In genomic region chr1:167282112-167282511, GRCm38 (mm10) we compare ENCODE assay signal across 12 mouse cellular contexts. TPM values are rescaled to one million over a fixed set of nuclear protein-coding genes. Genes with fewer than 3 reads are reported as not detected.
DNase-seq lines count a peak whose midpoint lies in the region; ATAC-seq lines count a peak whose summit lies in the region.
"Had no signal": no experiment of that assay in that cellular context is flagged by ENCODE, and none has a peak within 500 bp of the region (broad histone marks: within the 10 kb centered on the region; RNA-seq: fewer than 3 reads in every experiment).

No protein-coding gene starts in this region.

- H3K4me2 ChIP-seq in hindbrain, embryonic 12.5 days (replicated peaks): peak overlapping the region; percentile 73
- no peak overlapping the region for H3K4me2 ChIP-seq in hindbrain, embryonic 16.5 days (ENCODE audit: low read length)
- H3K4me2 ChIP-seq in liver, embryonic 13.5 days: peak overlapping the region; percentile 99
- peak overlapping the region; percentile 75 for H3K4me2 ChIP-seq in neural tube, embryonic 13.5 days

- H3K9ac ChIP-seq in hindbrain, embryonic 12.5 days: no peak overlapping the region
- H3K9ac ChIP-seq in hindbrain, embryonic 16.5 days (ENCODE audit: low read depth, low read length): no peak overlapping the region
- H3K9ac ChIP-seq in liver, embryonic 13.5 days: peak overlapping the region; percentile 85
- peak overlapping the region; percentile 88; the same call in 1 of the 2 replicates for H3K9ac ChIP-seq in neural tube, embryonic 13.5 days

- H3K4me1 ChIP-seq in hindbrain, embryonic 12.5 days: peaks cover 30% of the 10 kb centered on the region
- peaks cover 17% of the 10 kb centered on the region for H3K4me1 ChIP-seq in hindbrain, embryonic 16.5 days (ENCODE audit: control insufficient read depth, insufficient read depth, low read depth, low read length)
- H3K4me1 ChIP-seq in embryonic facial prominence, embryonic 10.5 days: peaks cover 39% of the 10 kb centered on the region
- H3K4me1 ChIP-seq in liver, embryonic 13.5 days (replicated peaks): peaks cover 70% of the 10 kb centered on the region
- H3K4me1 ChIP-seq in neural tube, embryonic 13.5 days (replicated peaks): peaks cover 32% of the 10 kb centered on the region

- 45% methylated on average over 3 of the region's 3 CpGs for WGBS in hindbrain, embryonic 12.5 days
- 38% methylated on average over 3 of the region's 3 CpGs for WGBS in hindbrain, embryonic 16.5 days
- WGBS in embryonic facial prominence, embryonic 10.5 days: 79% methylated on average over 3 of the region's 3 CpGs
- WGBS in liver, embryonic 13.5 days (ENCODE audit: insufficient replicate concordance): 64% methylated on average over 3 of the region's 3 CpGs
- WGBS in neural tube, embryonic 13.5 days: 33% methylated on average over 3 of the region's 3 CpGs

- H3K27ac ChIP-seq in hindbrain, embryonic 12.5 days: no peak overlapping the region
- no peak overlapping the region for H3K27ac ChIP-seq in hindbrain, embryonic 16.5 days (ENCODE audit: low read depth, low read length)
- no peak overlapping the region for H3K27ac ChIP-seq in embryonic facial prominence, embryonic 10.5 days (replicated peaks)
- H3K27ac ChIP-seq in liver, embryonic 13.5 days: peak overlapping the region; percentile 83
- H3K27ac ChIP-seq in neural tube, embryonic 13.5 days (replicated peaks): 0 out of 2 replicates have a peak overlapping the region, but pooled peaks have one; percentile 19

- DNase-seq in embryonic facial prominence, embryonic 10.5 days (ENCODE audit: low spot score): no peak
- DNase-seq in liver, embryonic 13.5 days: no peak
- no peak for DNase-seq in thymus, postnatal 10 days (ENCODE audit: low spot score in 2 of 2)
- no peak for DNase-seq in kidney, adult 11 months
- DNase-seq: adrenal gland, postnatal 10 days; cerebellum, adult 8-10 months; heart, postnatal 14 days; thymus, adult 2 months had no signal

- no peaks in the 10 kb centered on the region for H3K27me3 ChIP-seq in hindbrain, embryonic 12.5 days
- no peaks in the 10 kb centered on the region for H3K27me3 ChIP-seq in hindbrain, embryonic 16.5 days (replicated peaks; ENCODE audit: control insufficient read depth, insufficient read depth, low read length)
- H3K27me3 ChIP-seq in embryonic facial prominence, embryonic 10.5 days (replicated peaks; ENCODE audit: low read depth, poor library complexity, severe bottlenecking): peaks cover 6% of the 10 kb centered on the region; the same call in 1 of the 2 replicates
- peaks cover 16% of the 10 kb centered on the region for H3K27me3 ChIP-seq in liver, embryonic 13.5 days
- H3K27me3 ChIP-seq in neural tube, embryonic 13.5 days: no peaks in the 10 kb centered on the region; the same call in 1 of the 2 replicates

- H3K9me3 ChIP-seq in hindbrain, embryonic 12.5 days (replicated peaks): no peaks in the 10 kb centered on the region
- no peaks in the 10 kb centered on the region for H3K9me3 ChIP-seq in hindbrain, embryonic 16.5 days (ENCODE audit: control insufficient read depth, low read length)
- no peaks in the 10 kb centered on the region for H3K9me3 ChIP-seq in embryonic facial prominence, embryonic 10.5 days
- H3K9me3 ChIP-seq in liver, embryonic 13.5 days (replicated peaks): no peaks in the 10 kb centered on the region
- no peaks in the 10 kb centered on the region for H3K9me3 ChIP-seq in neural tube, embryonic 13.5 days

- no peaks in the 10 kb centered on the region; the same call in 1 of the 2 replicates for H3K36me3 ChIP-seq in hindbrain, embryonic 12.5 days
- no peaks in the 10 kb centered on the region for H3K36me3 ChIP-seq in hindbrain, embryonic 16.5 days (ENCODE audit: control insufficient read depth, insufficient read depth, low read length)
- H3K36me3 ChIP-seq in embryonic facial prominence, embryonic 10.5 days (replicated peaks): peaks cover 26% of the 10 kb centered on the region
- peaks cover 5% of the 10 kb centered on the region; the same call in 1 of the 2 replicates for H3K36me3 ChIP-seq in liver, embryonic 13.5 days
- H3K36me3 ChIP-seq in neural tube, embryonic 13.5 days: no peaks in the 10 kb centered on the region

- ATAC-seq in hindbrain, embryonic 12.5 days (ENCODE audit: low FRiP score): no peak
- ATAC-seq in hindbrain, embryonic 16.5 days: no peak
- ATAC-seq in liver, embryonic 13.5 days (ENCODE audit: low read depth): no peak
- ATAC-seq in neural tube, embryonic 13.5 days (ENCODE audit: low read depth): no peak
- ATAC-seq: lung, postnatal 0 days had no signal

- H3K4me3 ChIP-seq in hindbrain, embryonic 12.5 days: no peak overlapping the region
- no peak overlapping the region for H3K4me3 ChIP-seq in hindbrain, embryonic 16.5 days (ENCODE audit: low read length)
- H3K4me3 ChIP-seq in embryonic facial prominence, embryonic 10.5 days: peak overlapping the region; percentile 13; the same call in 1 of the 2 replicates
- H3K4me3 ChIP-seq in liver, embryonic 13.5 days (replicated peaks): peak overlapping the region; percentile 85
- peak overlapping the region; percentile 68 for H3K4me3 ChIP-seq in neural tube, embryonic 13.5 days

RNA-seq across cellular contexts. Expression of gene Uck2, which starts 3.0 kb away (rescaled TPM):
- polyA plus RNA-seq in hindbrain, embryonic 12.5 days (2016; fragmentation: Nextera tagmentation; extraction: Ambion mirVana): 98.6 and 112 TPM in 2 replicates
- 43.0 and 45.2 TPM in 2 replicates for polyA plus RNA-seq in hindbrain, embryonic 16.5 days (2015; fragmentation: Nextera tagmentation; extraction: Ambion mirVana)
- polyA plus RNA-seq in embryonic facial prominence, embryonic 10.5 days (2016; fragmentation: Nextera tagmentation; extraction: Ambion mirVana): 120 and 128 TPM in 2 replicates
- polyA plus RNA-seq in liver, embryonic 13.5 days (2015; fragmentation: Nextera tagmentation; extraction: Ambion mirVana): 67.1 and 82.5 TPM in 2 replicates
- polyA plus RNA-seq in neural tube, embryonic 13.5 days (2015; fragmentation: Nextera tagmentation; extraction: Ambion mirVana): 66.3 and 69.0 TPM in 2 replicates

RNA-seq across cellular contexts. Expression of gene Tmco1, which starts 26.1 kb away (rescaled TPM):
- polyA plus RNA-seq in hindbrain, embryonic 12.5 days (2016; fragmentation: Nextera tagmentation; extraction: Ambion mirVana): 75.1 and 76.4 TPM in 2 replicates
- 72.7 and 85.8 TPM in 2 replicates for polyA plus RNA-seq in hindbrain, embryonic 16.5 days (2015; fragmentation: Nextera tagmentation; extraction: Ambion mirVana)
- polyA plus RNA-seq in embryonic facial prominence, embryonic 10.5 days (2016; fragmentation: Nextera tagmentation; extraction: Ambion mirVana): 65.4 and 65.7 TPM in 2 replicates
- polyA plus RNA-seq in liver, embryonic 13.5 days (2015; fragmentation: Nextera tagmentation; extraction: Ambion mirVana): 69.9 and 84.5 TPM in 2 replicates
- polyA plus RNA-seq in neural tube, embryonic 13.5 days (2015; fragmentation: Nextera tagmentation; extraction: Ambion mirVana): 80.0 and 81.1 TPM in 2 replicates

Comparison
In these comparisons a context has a peak if more than half of its experiments do, and no peak if none do; other contexts are left out.
1. H3K27ac ChIP-seq: peak in liver, embryonic 13.5 days (single experiment) and neural tube, embryonic 13.5 days (single experiment); none in hindbrain, embryonic 12.5 days (single experiment), hindbrain, embryonic 16.5 days (single experiment) and embryonic facial prominence, embryonic 10.5 days (single experiment).
2. H3K4me3 ChIP-seq: peak in embryonic facial prominence, embryonic 10.5 days (single experiment), liver, embryonic 13.5 days (single experiment) and neural tube, embryonic 13.5 days (single experiment); none in hindbrain, embryonic 12.5 days (single experiment) and hindbrain, embryonic 16.5 days (single experiment).
3. H3K9ac ChIP-seq: peak in liver, embryonic 13.5 days (single experiment) and neural tube, embryonic 13.5 days (single experiment); none in hindbrain, embryonic 12.5 days (single experiment) and hindbrain, embryonic 16.5 days (single experiment).